17 mouse cellular contexts compared by ENCODE assay signal in genomic region chr8:124455359-124455758, GRCm38 (mm10). TPM values are rescaled to one million over a fixed set of nuclear protein-coding genes. Genes with fewer than 3 reads are reported as not detected.
DNase-seq lines count a peak whose midpoint lies in the region; ATAC-seq and TF ChIP-seq lines count a peak whose summit lies in the region.
"Had no signal": no experiment of that assay in that cellular context is flagged by ENCODE, and none has a peak within 500 bp of the region (broad histone marks: within the 10 kb centered on the region; RNA-seq: fewer than 3 reads in every experiment).

No protein-coding gene starts in this region.

- no peak for TF ChIP-seq EP300 in heart, postnatal 0 days (IDR thresholded peaks at IDR 0.05; ENCODE audit: low read depth)

- peaks cover under 1% of the 10 kb centered on the region; the same call in 1 of the 2 replicates for H3K9me3 ChIP-seq in heart, postnatal 0 days (replicated peaks; ENCODE audit: control insufficient read depth, low read length)
- H3K9me3 ChIP-seq: kidney, embryonic 15.5 days; limb, embryonic 15.5 days; midbrain, embryonic 13.5 days; neural tube, embryonic 15.5 days had no signal

- no peak overlapping the region for H3K27ac ChIP-seq in heart, postnatal 0 days (ENCODE audit: low read depth)
- peak overlapping the region; percentile 84 for H3K27ac ChIP-seq in olfactory bulb, adult 2 months (ENCODE audit: insufficient read depth, low read depth, low read length)
- H3K27ac ChIP-seq: embryonic facial prominence, embryonic 12.5 days; kidney, embryonic 15.5 days; limb, embryonic 15.5 days; midbrain, embryonic 13.5 days; neural tube, embryonic 15.5 days had no signal

- no peak overlapping the region for H3K4me3 ChIP-seq in heart, postnatal 0 days (ENCODE audit: low read depth, low read length)
- no peak overlapping the region for H3K4me3 ChIP-seq in olfactory bulb, adult 2 months (ENCODE audit: insufficient read depth, low read depth, low read length)
- H3K4me3 ChIP-seq: embryonic facial prominence, embryonic 12.5 days; kidney, embryonic 15.5 days; limb, embryonic 15.5 days; midbrain, embryonic 13.5 days; neural tube, embryonic 15.5 days had no signal

- TF ChIP-seq CTCF in heart, postnatal 0 days (IDR thresholded peaks at IDR 0.05; ENCODE audit: low read depth), result no peak
- TF ChIP-seq CTCF in olfactory bulb, adult 2 months (IDR thresholded peaks at IDR 0.05; ENCODE audit: insufficient read depth, low read depth, low read length), result no peak

- no peak; the same call in 1 of the 2 replicates for ATAC-seq in heart, postnatal 0 days (ENCODE audit: insufficient read depth, low read depth)
- no peak for ATAC-seq in granulocyte monocyte progenitor cell, adult 5-6 weeks (replicated peaks; ENCODE audit: poor library complexity, severe bottlenecking)
- ATAC-seq: midbrain, embryonic 13.5 days had no signal

- H3K27me3 ChIP-seq in heart, postnatal 0 days (ENCODE audit: control insufficient read depth, insufficient read depth, low read length), result no peaks in the 10 kb centered on the region
- H3K27me3 ChIP-seq: midbrain, embryonic 13.5 days had no signal

- H3K4me1 ChIP-seq in heart, postnatal 0 days (ENCODE audit: control insufficient read depth, insufficient read depth), result no peaks in the 10 kb centered on the region
- H3K4me1 ChIP-seq in olfactory bulb, adult 2 months (ENCODE audit: control insufficient read depth, insufficient read depth, low read length), result peaks cover 28% of the 10 kb centered on the region
- H3K4me1 ChIP-seq: embryonic facial prominence, embryonic 12.5 days; kidney, embryonic 15.5 days; limb, embryonic 15.5 days; midbrain, embryonic 13.5 days; neural tube, embryonic 15.5 days had no signal

- H3K9ac ChIP-seq in heart, postnatal 0 days (replicated peaks; ENCODE audit: low read depth, low read length), result no peak overlapping the region
- H3K9ac ChIP-seq: embryonic facial prominence, embryonic 12.5 days; kidney, embryonic 15.5 days; limb, embryonic 15.5 days; midbrain, embryonic 13.5 days; neural tube, embryonic 15.5 days had no signal

- peak; percentile 31 for DNase-seq in heart, postnatal 0 days (ENCODE audit: low spot score)
- no peak for DNase-seq in heart, adult 18-20 months
- peak; percentile 69 for DNase-seq in ovary, adult 18-20 months (ENCODE audit: low spot score)
- DNase-seq in ovary, postnatal 36 days (ENCODE audit: low spot score), result no peak
- DNase-seq in adrenal gland, postnatal 14 days, result peak; percentile 67
- DNase-seq in right cerebral cortex, postnatal 4 days, result no peak
- DNase-seq: cerebellum, adult 11 months; gastrocnemius, postnatal 10 days; lung, adult 18-20 months; lung, postnatal 4 days had no signal

- no peak for TF ChIP-seq POLR2A in olfactory bulb, adult 2 months (IDR thresholded peaks at IDR 0.05; ENCODE audit: insufficient read depth, low read depth, low read length)

- no peak overlapping the region for H3K4me2 ChIP-seq in heart, postnatal 0 days (ENCODE audit: low read depth, low read length)
- H3K4me2 ChIP-seq: embryonic facial prominence, embryonic 12.5 days; kidney, embryonic 15.5 days; limb, embryonic 15.5 days; midbrain, embryonic 13.5 days; neural tube, embryonic 15.5 days had no signal

- no peaks in the 10 kb centered on the region for H3K36me3 ChIP-seq in heart, postnatal 0 days (replicated peaks; ENCODE audit: control insufficient read depth, insufficient read depth, low read length)
- H3K36me3 ChIP-seq: embryonic facial prominence, embryonic 12.5 days; kidney, embryonic 15.5 days; limb, embryonic 15.5 days; midbrain, embryonic 13.5 days; neural tube, embryonic 15.5 days had no signal

- WGBS in heart, postnatal 0 days, result 20% methylated on average over 3 of the region's 3 CpGs
- 20% methylated on average over 3 of the region's 3 CpGs for WGBS in olfactory bulb, adult 2 months

RNA-seq across cellular contexts. Expression of gene Pgbd5, which starts 15.9 kb away (rescaled TPM):
- 1.7 and 3.5 TPM in 2 replicates for total RNA-seq in heart, postnatal 0 days (2014; rRNA removed; ENCODE audit: low replicate concordance)
- 0.80 and 0.97 TPM in 2 replicates for polyA plus RNA-seq in heart, postnatal 0 days (2015; fragmentation: Nextera tagmentation; extraction: Ambion mirVana)
- under 1 TPM; 0.49 to 0.72 TPM for total RNA-seq in heart, adult 18-20 months (2021)
- total RNA-seq in adrenal gland, postnatal 14 days (2021), result 5.4 and 5.9 TPM in 2 replicates
- polyA plus RNA-seq in olfactory bulb, adult 2 months (2012; ENCODE audit: insufficient read depth, insufficient read length, low replicate concordance, missing spikeins), result not detected in 2 replicates
- not detected in 2 replicates for total RNA-seq in granulocyte monocyte progenitor cell, adult 5-6 weeks (2014; fragmentation: Nextera tagmentation)
- not detected in 2 replicates for total RNA-seq in granulocyte monocyte progenitor cell, adult 5-6 weeks (2017)

Comparison
In these comparisons a context has a peak if more than half of its experiments do, and no peak if none do; other contexts are left out.
1. DNase-seq: peak in heart, postnatal 0 days (single experiment), ovary, adult 18-20 months (single experiment) and adrenal gland, postnatal 14 days (single experiment); none in heart, adult 18-20 months (0 of 2), ovary, postnatal 36 days (single experiment) and right cerebral cortex, postnatal 4 days (single experiment).